Mouse (Mus musculus): ENCODE results near the gene Zfp771. TPM values are rescaled to one million over a fixed set of nuclear protein-coding genes. Genes with fewer than 3 reads are reported as not detected.

Zfp771 gene
- polyA plus RNA-seq, 1 experiment from 2014 or later: 37.8 TPM

GRCm38 (mm10) chr7:127217475-127217874, 26.6 kb upstream of the Zfp771 start:
- Histone ChIP-seq H3K9me3 (ENCODE audit: control insufficient read depth, low read length) (no peaks in the 10 kb centered on the region), H3K9ac (ENCODE audit: low read depth, low read length) (no peak overlapping the region), H3K4me3 (ENCODE audit: low read length) (no peak overlapping the region), H3K4me1 (ENCODE audit: control insufficient read depth, insufficient read depth, low read length) (0 out of 2 replicates have a peak, but pooled peaks cover 5% of the 10 kb centered on the region), H3K36me3 (ENCODE audit: control insufficient read depth, insufficient read depth, low read length) (no peaks in the 10 kb centered on the region), H3K4me2 (ENCODE audit: low read depth, low read length) (no peak overlapping the region), H3K27me3 (replicated peaks; ENCODE audit: control insufficient read depth, insufficient read depth, low read length) (no peaks in the 10 kb centered on the region), H3K27ac (ENCODE audit: low read length) (no peak overlapping the region)
- ATAC-seq: no peak
- WGBS: 84% methylated on average over 6 of the region's 6 CpGs

- no peak overlapping the region for H3K9ac ChIP-seq (ENCODE audit: low read depth, low read length)
These were observed 26.0 kb upstream of the Zfp771 start for GRCm38 (mm10) chr7:127217901-127218642.

GRCm38 (mm10) chr7:127218670-127219069, 25.4 kb upstream of the Zfp771 start:
- H3K9me3 ChIP-seq (ENCODE audit: control insufficient read depth, low read length): no peaks in the 10 kb centered on the region
- H3K36me3 ChIP-seq (ENCODE audit: control insufficient read depth, insufficient read depth, low read length): no peaks in the 10 kb centered on the region
- H3K27ac ChIP-seq (ENCODE audit: low read length): no peak overlapping the region
- H3K27me3 ChIP-seq (replicated peaks; ENCODE audit: control insufficient read depth, insufficient read depth, low read length): no peaks in the 10 kb centered on the region
- H3K4me3 ChIP-seq (ENCODE audit: low read length): no peak overlapping the region
- no peak for ATAC-seq
- WGBS: 83% methylated on average over 4 of the region's 4 CpGs
- no peak overlapping the region for H3K4me2 ChIP-seq (ENCODE audit: low read depth, low read length)
- H3K9ac ChIP-seq (ENCODE audit: low read depth, low read length): no peak overlapping the region
- H3K4me1 ChIP-seq (ENCODE audit: control insufficient read depth, insufficient read depth, low read length): 0 out of 2 replicates have a peak, but pooled peaks cover 5% of the 10 kb centered on the region

More at GRCm38 (mm10) chr7:127217901-127218642, 26.0 kb upstream of the Zfp771 start:
- no peak overlapping the region for H3K27ac ChIP-seq (ENCODE audit: low read length)
- ATAC-seq: no peak
- no peak overlapping the region for H3K4me2 ChIP-seq (ENCODE audit: low read depth, low read length)
- H3K36me3 ChIP-seq (ENCODE audit: control insufficient read depth, insufficient read depth, low read length): no peaks in the 10 kb centered on the region
- 73% methylated on average over 10 of the region's 10 CpGs for WGBS
- no peaks in the 10 kb centered on the region for H3K9me3 ChIP-seq (ENCODE audit: control insufficient read depth, low read length)
- no peak overlapping the region for H3K4me3 ChIP-seq (ENCODE audit: low read length)
- 0 out of 2 replicates have a peak, but pooled peaks cover 5% of the 10 kb centered on the region for H3K4me1 ChIP-seq (ENCODE audit: control insufficient read depth, insufficient read depth, low read length)
- no peaks in the 10 kb centered on the region for H3K27me3 ChIP-seq (replicated peaks; ENCODE audit: control insufficient read depth, insufficient read depth, low read length)

- ATAC-seq: no peak
- H3K4me1 ChIP-seq (ENCODE audit: control insufficient read depth, insufficient read depth, low read length): no peaks in the 10 kb centered on the region
- 76% methylated on average over 6 of the region's 6 CpGs for WGBS
These were observed 23.6 kb upstream of the Zfp771 start for GRCm38 (mm10) chr7:127220440-127220839.

GRCm38 (mm10) chr7:127223106-127223505, 21.0 kb upstream of the Zfp771 start:
- H3K4me2 ChIP-seq (ENCODE audit: low read depth, low read length): no peak overlapping the region
- no peak overlapping the region for H3K9ac ChIP-seq (ENCODE audit: low read depth, low read length)
- no peaks in the 10 kb centered on the region for H3K27me3 ChIP-seq (replicated peaks; ENCODE audit: control insufficient read depth, insufficient read depth, low read length)
- 93% methylated on average over 3 of the region's 3 CpGs for WGBS
- no peaks in the 10 kb centered on the region for H3K4me1 ChIP-seq (ENCODE audit: control insufficient read depth, insufficient read depth, low read length)
- H3K9me3 ChIP-seq (ENCODE audit: control insufficient read depth, low read length): no peaks in the 10 kb centered on the region
- no peaks in the 10 kb centered on the region for H3K36me3 ChIP-seq (ENCODE audit: control insufficient read depth, insufficient read depth, low read length)
- no peak overlapping the region for H3K4me3 ChIP-seq (ENCODE audit: low read length)
- ATAC-seq: no peak
- no peak overlapping the region for H3K27ac ChIP-seq (ENCODE audit: low read length)

More at GRCm38 (mm10) chr7:127220440-127220839, 23.6 kb upstream of the Zfp771 start:
- Histone ChIP-seq H3K4me3 (ENCODE audit: low read length) (no peak overlapping the region), H3K4me2 (ENCODE audit: low read depth, low read length) (no peak overlapping the region), H3K9ac (ENCODE audit: low read depth, low read length) (no peak overlapping the region), H3K27ac (ENCODE audit: low read length) (no peak overlapping the region), H3K9me3 (ENCODE audit: control insufficient read depth, low read length) (no peaks in the 10 kb centered on the region), H3K36me3 (ENCODE audit: control insufficient read depth, insufficient read depth, low read length) (no peaks in the 10 kb centered on the region), H3K27me3 (replicated peaks; ENCODE audit: control insufficient read depth, insufficient read depth, low read length) (no peaks in the 10 kb centered on the region)

- no peaks in the 10 kb centered on the region for H3K27me3 ChIP-seq (replicated peaks; ENCODE audit: control insufficient read depth, insufficient read depth, low read length)
- no peaks in the 10 kb centered on the region for H3K9me3 ChIP-seq (ENCODE audit: control insufficient read depth, low read length)
- WGBS: 69% methylated on average over 6 of the region's 6 CpGs
- no peak overlapping the region for H3K4me2 ChIP-seq (ENCODE audit: low read depth, low read length)
- H3K36me3 ChIP-seq (ENCODE audit: control insufficient read depth, insufficient read depth, low read length): no peaks in the 10 kb centered on the region
- ATAC-seq: no peak
- H3K27ac ChIP-seq (ENCODE audit: low read length): no peak overlapping the region
- no peak overlapping the region for H3K4me3 ChIP-seq (ENCODE audit: low read length)
- no peaks in the 10 kb centered on the region for H3K4me1 ChIP-seq (ENCODE audit: control insufficient read depth, insufficient read depth, low read length)
- no peak overlapping the region for H3K9ac ChIP-seq (ENCODE audit: low read depth, low read length)
These were observed 20.3 kb upstream of the Zfp771 start for GRCm38 (mm10) chr7:127223515-127224478.

- Histone ChIP-seq H3K4me1 (ENCODE audit: control insufficient read depth, insufficient read depth, low read length) (no peaks in the 10 kb centered on the region), H3K27ac (ENCODE audit: low read length) (no peak overlapping the region), H3K9ac (ENCODE audit: low read depth, low read length) (no peak overlapping the region), H3K27me3 (replicated peaks; ENCODE audit: control insufficient read depth, insufficient read depth, low read length) (no peaks in the 10 kb centered on the region), H3K9me3 (ENCODE audit: control insufficient read depth, low read length) (no peaks in the 10 kb centered on the region), H3K4me2 (ENCODE audit: low read depth, low read length) (no peak overlapping the region), H3K4me3 (ENCODE audit: low read length) (no peak overlapping the region), H3K36me3 (ENCODE audit: control insufficient read depth, insufficient read depth, low read length) (no peaks in the 10 kb centered on the region)
- 90% methylated on average over 6 of the region's 6 CpGs for WGBS
- no peak for ATAC-seq
These were observed 19.5 kb upstream of the Zfp771 start for GRCm38 (mm10) chr7:127224616-127225015.

GRCm38 (mm10) chr7:127225147-127225995, 18.7 kb upstream of the Zfp771 start:
- Histone ChIP-seq H3K9me3 (ENCODE audit: control insufficient read depth, low read length) (no peaks in the 10 kb centered on the region), H3K4me1 (ENCODE audit: control insufficient read depth, insufficient read depth, low read length) (no peaks in the 10 kb centered on the region), H3K4me3 (ENCODE audit: low read length) (no peak overlapping the region), H3K27me3 (replicated peaks; ENCODE audit: control insufficient read depth, insufficient read depth, low read length) (no peaks in the 10 kb centered on the region), H3K4me2 (ENCODE audit: low read depth, low read length) (no peak overlapping the region), H3K27ac (ENCODE audit: low read length) (no peak overlapping the region), H3K36me3 (ENCODE audit: control insufficient read depth, insufficient read depth, low read length) (no peaks in the 10 kb centered on the region), H3K9ac (ENCODE audit: low read depth, low read length) (no peak overlapping the region)
- WGBS: 81% methylated on average over 11 of the region's 11 CpGs
- peak; percentile 63 for ATAC-seq

Data from intestine, embryonic 16.5 days (tissue).